Mouse (Mus musculus) lung, postnatal 14 days (tissue): ENCODE measurements at regions not wholly inside any gene's neighbourhood (a gene's known extent, or its start where the extent isn't known, plus 50 kb on each side); places are given as distances from the start of the nearest gene placed in this dataset.
A peak's percentile ranks its signal among the peaks of the same experiment; 100 is the strongest.

Experiments
- DNase-seq: peaks from one replicate; pipeline ENCODE4 v3.0.0; 2021

DNA sequence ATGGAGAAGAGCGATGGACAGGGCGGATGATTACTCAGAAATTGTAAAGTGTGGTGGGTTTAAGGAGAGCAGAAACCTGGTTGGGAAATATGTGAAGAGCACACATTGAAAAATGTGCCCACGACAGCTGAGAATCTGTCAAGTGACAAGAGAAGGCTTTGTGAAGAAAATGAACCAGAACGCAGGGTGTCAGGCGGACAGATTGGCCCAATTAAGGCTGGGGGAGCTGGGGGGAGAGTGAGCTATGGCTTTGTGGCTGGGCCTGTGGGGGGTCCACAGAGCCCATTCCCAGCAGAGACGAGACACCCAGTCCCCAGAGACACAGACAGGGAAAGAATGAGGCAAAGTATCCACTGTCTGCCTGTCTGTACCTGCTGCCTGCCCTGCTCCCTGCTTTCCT lies 153.3 kb downstream of the Shq1 start:
- DNase-seq: no peak

GRCm38 (mm10) chr6:100512676-100513075 lies 158.3 kb downstream of the Shq1 start:
- DNase-seq: peak; percentile 40

DNA sequence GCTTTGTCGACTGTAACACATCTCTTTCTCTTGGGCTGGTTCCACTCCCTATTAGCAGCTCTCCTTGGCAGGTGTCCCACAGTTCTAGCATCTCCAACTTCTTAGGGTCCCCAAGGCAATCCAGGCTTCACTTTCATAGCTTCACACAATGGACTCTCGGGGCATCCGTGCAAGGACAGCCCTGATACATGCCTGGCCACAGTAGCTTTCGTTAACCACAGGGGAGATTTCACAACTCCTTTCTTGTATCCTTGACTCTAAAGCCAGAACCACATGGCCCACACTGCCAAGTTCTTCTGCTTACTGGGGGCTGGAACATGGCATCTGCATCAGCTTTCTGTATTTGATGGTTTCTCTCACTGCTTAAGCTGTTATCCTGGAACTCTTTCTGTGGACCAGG lies 160.3 kb downstream of the Shq1 start:
- DNase-seq: no peak

GRCm38 (mm10) chr6:100505506-100506247 lies 165.3 kb downstream of the Shq1 start:
- DNase-seq: peak; percentile 12

DNA sequence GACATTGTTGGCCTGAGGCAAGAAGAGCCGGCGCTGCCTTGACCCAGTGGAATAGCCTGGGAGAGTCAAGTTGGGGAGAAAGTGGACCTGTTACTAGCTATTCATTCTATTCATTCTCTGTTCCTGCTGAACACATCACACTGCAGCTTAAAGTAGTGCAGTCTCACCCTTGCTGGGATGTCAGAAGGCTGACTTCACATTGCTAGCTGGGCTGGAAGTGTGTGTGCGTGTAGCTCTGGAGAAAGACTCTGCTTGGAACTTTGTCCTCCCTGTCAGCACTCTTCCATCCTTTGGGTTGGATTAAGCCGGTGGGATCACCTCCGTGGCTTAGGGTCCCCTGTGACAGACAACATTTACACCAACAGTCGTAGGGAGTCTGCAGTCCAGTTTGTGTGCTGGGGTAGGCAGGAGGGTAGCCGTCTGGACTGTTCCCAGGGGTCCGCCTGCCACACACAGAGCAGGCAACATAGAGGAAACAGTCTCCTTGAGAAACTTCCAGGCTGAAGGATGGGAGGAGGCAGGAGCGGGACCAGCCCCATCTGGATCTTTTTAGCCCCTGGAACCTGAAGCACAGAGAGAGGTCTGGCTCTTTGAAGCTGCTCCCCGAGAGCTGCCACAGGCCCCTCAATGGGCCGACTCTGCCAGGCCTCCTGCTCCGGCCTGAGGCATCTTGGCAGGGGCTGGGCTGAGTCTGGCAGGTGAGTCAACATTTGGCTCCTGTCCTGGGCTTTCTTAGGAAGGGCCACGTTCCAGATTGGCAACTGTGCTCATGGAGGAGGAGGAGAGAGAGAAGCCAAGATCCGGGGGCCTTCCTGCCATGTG lies 167.8 kb downstream of the Shq1 start:
- peak; percentile 42 for DNase-seq

DNA sequence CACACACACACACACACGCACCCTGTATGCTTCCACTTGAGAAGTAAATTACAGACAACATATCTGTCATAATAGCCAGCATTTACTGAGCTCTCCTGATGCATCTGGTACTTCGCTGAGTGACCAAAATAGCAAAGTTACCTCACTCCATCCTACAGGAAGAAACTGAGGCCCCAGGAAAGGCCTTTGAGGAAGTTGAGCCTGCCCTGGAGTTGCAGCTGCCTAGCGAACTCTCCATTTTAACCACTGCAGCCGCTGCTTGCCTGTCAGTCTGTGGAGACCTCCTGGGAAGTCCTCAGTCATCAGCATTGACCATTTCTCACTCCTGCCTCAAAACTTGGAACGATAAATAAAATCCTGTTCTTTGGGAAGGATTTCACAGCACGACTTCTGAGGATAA lies 168.8 kb downstream of the Shq1 start:
- no peak for DNase-seq

DNA sequence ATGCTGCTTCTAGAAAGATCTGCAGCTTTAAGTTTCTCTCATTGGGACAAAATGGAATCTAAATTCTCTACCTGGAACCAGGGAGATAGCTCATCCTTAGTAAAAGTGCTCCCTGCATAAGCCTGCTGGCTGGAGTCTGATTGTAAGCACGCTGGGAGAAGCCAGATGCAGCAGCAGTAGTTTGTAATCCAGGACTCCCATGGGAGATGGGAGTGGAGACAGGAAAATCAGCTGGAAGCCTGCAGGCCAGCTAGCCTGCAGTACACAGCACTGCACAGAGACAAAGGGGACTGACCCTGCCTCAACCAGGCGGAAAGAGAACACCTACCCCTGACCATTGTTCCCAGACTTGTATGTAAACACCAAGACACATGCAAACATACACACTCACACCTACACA lies 170.2 kb downstream of the Shq1 start:
- no peak for DNase-seq

- no peak for DNase-seq
These were observed 170.9 kb downstream of the Shq1 start for GRCm38 (mm10) chr6:100500060-100500459.

GRCm38 (mm10) chr6:100498861-100499271 lies 172.1 kb downstream of the Shq1 start:
- peak; percentile 15 for DNase-seq

DNA sequence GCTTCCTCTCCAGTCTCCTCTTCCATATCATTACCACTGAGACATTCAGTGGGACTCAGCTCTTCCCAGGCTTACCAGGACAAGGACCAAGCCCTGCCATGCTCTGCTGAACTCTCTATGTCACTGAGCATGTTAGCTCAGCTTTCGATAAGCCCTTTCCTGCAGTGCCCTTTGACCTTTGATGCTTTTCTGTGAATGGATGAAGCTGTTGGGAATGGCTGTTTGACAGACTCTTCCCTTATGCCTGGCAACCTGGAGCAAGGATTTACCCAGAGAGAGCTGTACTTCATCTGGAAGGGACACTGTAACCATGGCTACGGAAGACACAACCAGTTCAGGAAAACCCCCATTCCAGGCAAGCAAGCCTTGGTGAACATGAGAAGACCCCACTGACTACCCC lies 172.8 kb downstream of the Shq1 start:
- DNase-seq: no peak

GRCm38 (mm10) chr6:100496135-100496534 lies 174.8 kb downstream of the Shq1 start:
- DNase-seq: no peak

DNA sequence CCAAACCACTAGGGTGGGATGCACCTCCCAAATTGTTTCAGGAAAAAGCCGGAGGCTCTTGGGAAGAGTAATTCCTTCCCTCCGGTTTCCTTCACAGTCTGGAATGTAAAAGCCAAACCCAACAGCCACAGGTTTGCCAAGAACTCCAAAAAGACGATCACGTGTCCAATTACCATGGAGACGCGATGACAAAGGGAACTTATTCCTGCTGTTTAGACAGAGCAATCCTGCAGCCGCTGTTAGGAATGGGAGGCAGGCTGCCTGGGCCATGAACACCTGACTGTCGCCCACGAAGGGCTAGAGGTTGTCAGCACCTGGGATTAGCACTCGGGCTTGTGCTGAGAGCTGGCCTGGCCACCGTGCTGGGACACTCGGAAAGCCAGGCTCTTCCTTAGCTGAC lies 175.8 kb downstream of the Shq1 start:
- DNase-seq: peak; percentile 34

DNA sequence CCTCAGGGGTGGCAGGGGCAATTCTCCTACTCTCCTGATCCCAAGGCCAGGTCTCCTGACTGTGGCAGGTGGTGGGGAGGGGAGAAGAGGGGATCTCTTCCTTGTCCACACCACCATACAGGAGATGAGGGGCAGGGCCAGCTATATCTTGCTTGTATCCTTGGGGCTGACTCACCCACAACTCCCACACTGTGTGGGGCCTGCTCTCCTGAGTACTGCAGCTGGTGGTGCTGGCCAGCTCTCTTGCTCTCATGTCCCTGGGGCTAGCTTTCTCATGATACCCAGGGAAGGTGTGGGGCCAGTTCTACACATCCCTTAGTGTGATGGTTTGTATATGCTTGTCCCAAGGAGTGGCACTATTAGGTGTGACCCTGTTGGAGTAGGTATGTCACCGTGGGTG lies 177.4 kb downstream of the Shq1 start:
- no peak for DNase-seq

- DNase-seq: no peak
These were observed 179.1 kb downstream of the Shq1 start for GRCm38 (mm10) chr6:100491811-100492210.

GRCm38 (mm10) chr6:100490920-100491712 lies 179.8 kb downstream of the Shq1 start:
- no peak for DNase-seq

- no peak for DNase-seq
These were observed 187.1 kb downstream of the Shq1 start for GRCm38 (mm10) chr6:100483836-100484235.

GRCm38 (mm10) chr6:100483084-100483810 lies 187.7 kb downstream of the Shq1 start:
- no peak for DNase-seq

GRCm38 (mm10) chr6:100482572-100482971 lies 188.4 kb downstream of the Shq1 start:
- DNase-seq: no peak

DNA sequence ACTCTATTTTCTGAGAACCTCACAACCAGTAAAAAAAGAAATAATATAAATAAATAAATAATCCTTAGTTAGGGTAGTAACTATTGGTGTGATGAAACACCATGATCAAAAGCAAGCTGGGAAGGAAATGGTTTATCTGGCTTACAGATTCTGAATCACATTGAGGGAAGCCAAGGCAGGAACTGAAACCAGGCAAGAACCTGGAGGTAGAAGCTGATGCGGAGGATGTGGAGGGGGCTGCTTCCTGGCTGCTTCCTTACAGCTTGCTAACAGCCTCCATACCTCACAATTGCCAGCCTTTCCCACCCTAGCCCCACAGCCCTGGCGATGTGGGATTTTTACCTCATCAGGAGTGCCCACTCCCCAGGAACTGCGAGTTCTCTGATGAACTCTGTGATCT lies 190.4 kb downstream of the Shq1 start:
- no peak for DNase-seq

- DNase-seq: peak; percentile 57
These were observed 191.1 kb downstream of the Shq1 start for GRCm38 (mm10) chr6:100479881-100480280.

DNA sequence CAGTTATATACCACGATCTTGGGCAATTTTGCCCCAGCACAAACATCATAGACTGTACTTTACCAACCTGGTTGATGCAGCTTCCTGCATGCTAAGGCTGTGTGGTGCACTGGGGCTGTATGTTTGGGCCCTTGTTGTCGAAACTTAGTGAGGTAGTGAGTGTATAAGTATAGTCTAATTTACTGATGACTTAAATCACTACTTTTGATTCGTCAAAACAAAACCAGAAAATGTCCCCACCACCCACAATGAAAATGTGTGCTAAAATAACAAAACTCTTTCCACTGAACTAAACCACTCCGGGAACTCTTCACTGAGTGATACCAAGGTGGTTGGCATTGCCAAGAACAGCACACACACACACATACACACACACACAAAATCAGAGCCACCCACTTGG lies 191.5 kb downstream of the Shq1 start:
- no peak for DNase-seq

GRCm38 (mm10) chr6:100476550-100477366 lies 189.5 kb upstream of the Rybp start:
- DNase-seq: no peak
